In genomic region chr11:107124327-107124731, GRCm38 (mm10) we compare ENCODE assay signal across 8 mouse cellular contexts. TPM values are rescaled to one million over a fixed set of nuclear protein-coding genes. Genes with fewer than 3 reads are reported as not detected.
A peak's percentile ranks its signal among the peaks of the same experiment; 100 is the strongest.
DNase-seq lines count a peak whose midpoint lies in the region; ATAC-seq and TF ChIP-seq lines count a peak whose summit lies in the region.

No protein-coding gene starts in this region.

- H3K9me3 ChIP-seq in lung, embryonic 16.5 days (ENCODE audit: control insufficient read depth, low read length): no peaks in the 10 kb centered on the region

- TF ChIP-seq CTCF in cerebellum, adult 2 months (IDR thresholded peaks at IDR 0.05; ENCODE audit: borderline replicate concordance, insufficient read depth, low read depth, low read length): no peak
- no peak for TF ChIP-seq CTCF in kidney, adult 2 months (conservative IDR thresholded peaks at IDR 0.05; ENCODE audit: insufficient read depth, insufficient read length, low read depth, low read length)

- peak; percentile 20 for DNase-seq in embryo, embryonic 10 days (ENCODE audit: low spot score)
- no peak for DNase-seq in embryo, embryonic 11 days
- DNase-seq in CD4-positive, CD25-positive, alpha-beta regulatory T cell, adult 2 months (ENCODE audit: low read depth, low spot score): peak; percentile 73
- peak; percentile 57 to 59 for DNase-seq in cerebellum, adult 2 months
- peak; percentile 40 to 52 for DNase-seq in heart, adult 9 months (ENCODE audit: low spot score in 2 of 2)
- DNase-seq in kidney, adult 2 months: peak; percentile 92
- DNase-seq in retina, postnatal 1 day: peak; percentile 45

- H3K4me2 ChIP-seq in lung, embryonic 16.5 days (ENCODE audit: low read depth, low read length): no peak overlapping the region

- peak overlapping the region; percentile 20 for H3K4me3 ChIP-seq in cerebellum, adult 2 months (replicated peaks; ENCODE audit: insufficient read depth, low read depth, low read length)
- no peak overlapping the region for H3K4me3 ChIP-seq in kidney, adult 2 months (ENCODE audit: insufficient read depth, low read depth, low read length)
- H3K4me3 ChIP-seq in lung, embryonic 16.5 days (ENCODE audit: low read length): no peak overlapping the region

- no peak overlapping the region for H3K9ac ChIP-seq in lung, embryonic 16.5 days (ENCODE audit: low read length)

- no peaks in the 10 kb centered on the region for H3K36me3 ChIP-seq in kidney, adult 2 months (ENCODE audit: control insufficient read depth, insufficient read depth, low read length)
- H3K36me3 ChIP-seq in lung, embryonic 16.5 days (ENCODE audit: control insufficient read depth, insufficient read depth, low read length): no peaks in the 10 kb centered on the region

- peaks cover 11% of the 10 kb centered on the region for H3K4me1 ChIP-seq in cerebellum, adult 2 months (ENCODE audit: control insufficient read depth, insufficient read depth, low read length)
- H3K4me1 ChIP-seq in kidney, adult 2 months (ENCODE audit: control insufficient read depth, insufficient read depth, low read length): peaks cover 15% of the 10 kb centered on the region; the same call in 1 of the 2 replicates
- peaks cover 10% of the 10 kb centered on the region for H3K4me1 ChIP-seq in lung, embryonic 16.5 days (replicated peaks; ENCODE audit: control insufficient read depth, insufficient read depth, low read length)

- no peak for TF ChIP-seq POLR2A in cerebellum, adult 2 months (IDR thresholded peaks at IDR 0.05; ENCODE audit: borderline replicate concordance, insufficient read depth, low read length)
- TF ChIP-seq POLR2A in kidney, adult 2 months (IDR thresholded peaks at IDR 0.05; ENCODE audit: low read depth, low read length): no peak

- 4% methylated on average over 7 of the region's 7 CpGs for WGBS in cerebellum, adult 2 months
- 2% methylated on average over 7 of the region's 7 CpGs for WGBS in kidney, adult 2 months
- 20% methylated on average over 7 of the region's 7 CpGs for WGBS in lung, embryonic 16.5 days

- peak; percentile 74 for ATAC-seq in lung, embryonic 16.5 days (ENCODE audit: low read depth)

- H3K27ac ChIP-seq in cerebellum, adult 2 months (ENCODE audit: insufficient read depth, low read length): peak overlapping the region; percentile 3; the same call in 1 of the 2 replicates
- H3K27ac ChIP-seq in kidney, adult 2 months (ENCODE audit: insufficient read depth, low read depth, low read length): no peak overlapping the region
- H3K27ac ChIP-seq in lung, embryonic 16.5 days (ENCODE audit: low read length): no peak overlapping the region

- no peaks in the 10 kb centered on the region for H3K27me3 ChIP-seq in cerebellum, adult 2 months (ENCODE audit: control insufficient read depth, insufficient read depth, low read length)
- H3K27me3 ChIP-seq in kidney, adult 2 months (replicated peaks; ENCODE audit: control insufficient read depth, insufficient read depth, low read length): no peaks in the 10 kb centered on the region
- H3K27me3 ChIP-seq in lung, embryonic 16.5 days (ENCODE audit: control insufficient read depth, insufficient read depth, low read depth, low read length): no peaks in the 10 kb centered on the region

RNA-seq across cellular contexts. Expression of gene Bptf, which starts 7.6 kb away (rescaled TPM):
- 55.7 and 56.9 TPM in 2 replicates for polyA plus RNA-seq in cerebellum, adult 2 months (2012; rRNA removed)
- polyA plus RNA-seq in kidney, adult 2 months (2012; rRNA removed): 15.9 and 16.7 TPM in 2 replicates
- polyA plus RNA-seq in lung, embryonic 16.5 days (2015; fragmentation: Nextera tagmentation; extraction: Ambion mirVana): 28.2 and 29.9 TPM in 2 replicates
